Mouse (Mus musculus): ENCODE measurements at regions not wholly inside any gene's neighbourhood (a gene's known extent, or its start where the extent isn't known, plus 50 kb on each side); places are given as distances from the start of the nearest gene placed in this dataset.

GRCm38 (mm10) chr13:32541611-32542010 is 203.1 kb upstream of the Gmds start:
- DNase-seq (ENCODE audit: low spot score in 2 of 2), result no peak

DNA sequence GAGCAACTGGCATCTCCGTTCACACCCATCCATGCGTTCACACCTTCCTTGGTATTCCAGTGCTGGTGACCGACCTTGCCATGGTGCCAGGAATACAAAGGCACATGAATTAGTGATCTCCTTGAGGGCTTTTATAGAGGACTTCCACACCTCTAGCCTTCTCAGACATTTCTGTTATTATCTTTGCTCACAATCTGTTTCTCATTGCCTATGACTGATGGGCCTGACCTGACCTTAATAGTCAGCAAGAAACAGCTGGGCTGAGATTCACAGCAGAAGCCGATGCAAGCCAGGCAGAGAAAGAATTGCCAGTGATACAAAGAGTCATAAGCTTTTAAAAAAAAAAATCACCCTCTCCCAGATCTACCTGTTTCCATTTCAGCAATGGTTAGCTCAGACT is 197.7 kb upstream of the Gmds start:
- DNase-seq (ENCODE audit: low spot score in 2 of 2), result no peak

- no peak for DNase-seq (ENCODE audit: low spot score in 2 of 2)
Observed at GRCm38 (mm10) chr13:32535602-32536001, 197.1 kb upstream of the Gmds start.

- DNase-seq (ENCODE audit: low spot score in 2 of 2), result no peak
Observed at GRCm38 (mm10) chr13:32530926-32531512, 192.5 kb upstream of the Gmds start.

- DNase-seq (ENCODE audit: low spot score in 2 of 2), result no peak
Observed at GRCm38 (mm10) chr13:32518611-32519344, 180.2 kb upstream of the Gmds start.

GRCm38 (mm10) chr13:32517514-32517913 is 179.0 kb upstream of the Gmds start:
- no peak for DNase-seq (ENCODE audit: low spot score in 2 of 2)

GRCm38 (mm10) chr13:32509231-32510023 is 170.9 kb upstream of the Gmds start:
- no peak for DNase-seq (ENCODE audit: low spot score in 2 of 2)

- no peak for DNase-seq (ENCODE audit: low spot score in 2 of 2)
Observed at GRCm38 (mm10) chr13:32508447-32508846, 169.9 kb upstream of the Gmds start.

GRCm38 (mm10) chr13:32507825-32508224 is 169.3 kb upstream of the Gmds start:
- DNase-seq (ENCODE audit: low spot score in 2 of 2), result no peak

GRCm38 (mm10) chr13:32498205-32498790 is 159.8 kb upstream of the Gmds start:
- DNase-seq (ENCODE audit: low spot score in 2 of 2), result no peak

DNA sequence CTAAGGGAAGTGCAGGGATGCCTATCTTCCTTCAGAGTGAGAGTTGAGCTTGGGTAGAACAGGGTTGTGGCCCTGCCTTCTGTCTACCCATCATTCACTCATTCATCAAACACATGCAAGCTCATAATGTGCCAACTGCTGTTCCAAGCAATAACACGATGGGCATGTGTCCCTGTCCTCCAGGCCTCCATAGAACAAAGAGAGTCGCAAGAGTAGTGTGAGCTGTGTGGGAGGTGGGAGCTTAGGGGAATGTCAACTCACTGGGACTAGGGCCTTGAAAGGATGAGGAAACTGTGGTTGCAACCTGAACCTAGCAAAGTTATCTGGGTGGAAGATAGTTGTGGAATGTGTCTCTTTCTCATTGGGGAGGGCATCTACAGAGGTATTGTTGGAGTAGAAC is 157.7 kb upstream of the Gmds start:
- DNase-seq (ENCODE audit: low spot score in 2 of 2), result no peak

GRCm38 (mm10) chr13:32495063-32495462 is 156.5 kb upstream of the Gmds start:
- no peak for DNase-seq (ENCODE audit: low spot score in 2 of 2)

GRCm38 (mm10) chr13:32493806-32494205 is 155.3 kb upstream of the Gmds start:
- no peak for DNase-seq (ENCODE audit: low spot score in 2 of 2)

DNA sequence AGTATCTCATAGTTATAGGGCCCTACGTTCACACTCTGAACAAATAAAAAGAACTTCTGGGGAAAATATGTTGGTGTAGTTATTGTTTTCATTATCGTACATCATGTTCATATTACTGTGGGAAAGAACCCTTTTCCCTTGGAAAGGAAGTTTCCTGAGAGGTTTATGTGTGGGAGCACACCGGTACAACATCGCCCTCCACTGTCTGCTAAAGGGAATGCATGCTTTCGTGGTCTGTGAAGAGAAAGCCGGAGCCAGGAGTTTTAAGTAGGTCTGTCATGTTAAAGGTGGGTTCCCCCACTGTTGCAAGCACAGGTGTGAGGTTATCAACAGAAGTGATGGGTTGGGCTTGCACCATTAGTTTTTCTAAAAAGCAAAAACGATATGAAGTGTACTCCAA is 154.8 kb upstream of the Gmds start:
- no peak for DNase-seq (ENCODE audit: low spot score in 2 of 2)

- no peak for DNase-seq (ENCODE audit: low spot score in 2 of 2)
Observed at GRCm38 (mm10) chr13:32492566-32492965, 154.0 kb upstream of the Gmds start.

DNA sequence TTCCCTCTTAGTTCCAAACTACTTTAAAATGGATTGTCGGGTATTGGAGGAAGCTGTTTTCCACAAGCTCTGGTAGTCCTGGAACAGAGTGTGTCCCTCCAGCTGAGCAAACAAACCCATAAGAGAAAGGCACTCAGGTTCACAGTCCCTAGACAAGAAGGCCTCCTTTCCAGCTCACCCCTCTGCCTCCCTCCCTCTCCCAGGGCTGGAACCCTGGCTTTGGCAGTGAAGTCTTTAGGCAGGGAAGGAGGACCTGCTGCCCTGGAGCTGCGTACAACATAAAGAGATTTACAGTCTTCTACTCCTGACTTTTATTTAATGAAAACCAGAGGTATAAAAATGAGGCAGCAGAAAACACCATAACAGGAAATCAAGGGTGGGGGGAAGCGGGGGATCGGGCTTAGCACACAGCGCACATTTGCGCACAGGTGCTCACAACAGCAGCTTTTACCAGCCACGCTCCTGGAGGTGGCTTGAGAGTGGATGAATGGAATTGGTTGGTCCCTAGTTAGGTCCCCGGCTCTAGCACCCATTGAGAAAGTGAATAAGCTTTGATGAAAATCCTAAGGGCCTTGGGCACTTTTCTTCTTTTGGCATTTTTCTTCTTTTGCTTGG is 143.0 kb upstream of the Gmds start:
- no peak for DNase-seq (ENCODE audit: low spot score in 2 of 2)

DNA sequence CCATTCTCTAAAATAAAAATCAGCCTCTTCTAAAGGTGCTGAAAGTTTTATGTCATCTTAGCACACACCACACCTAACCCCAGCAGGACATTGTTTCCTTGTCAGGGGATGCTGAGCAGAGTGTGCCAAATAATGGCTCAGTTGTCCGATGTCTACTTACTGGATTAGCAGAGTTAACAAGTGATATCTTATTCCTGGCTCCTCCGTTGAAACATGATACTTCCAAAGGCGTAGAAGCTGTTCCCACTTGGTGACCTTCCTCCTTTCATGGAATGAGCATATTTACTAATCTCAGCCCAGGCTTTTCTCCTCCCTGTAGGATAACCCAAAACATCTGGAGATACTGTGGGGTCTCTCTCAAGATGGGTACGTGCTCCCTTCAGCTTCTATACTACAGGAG is 141.5 kb upstream of the Gmds start:
- no peak for DNase-seq (ENCODE audit: low spot score in 2 of 2)

GRCm38 (mm10) chr13:32479118-32479818 is 140.7 kb upstream of the Gmds start:
- no peak for DNase-seq (ENCODE audit: low spot score in 2 of 2)

DNA sequence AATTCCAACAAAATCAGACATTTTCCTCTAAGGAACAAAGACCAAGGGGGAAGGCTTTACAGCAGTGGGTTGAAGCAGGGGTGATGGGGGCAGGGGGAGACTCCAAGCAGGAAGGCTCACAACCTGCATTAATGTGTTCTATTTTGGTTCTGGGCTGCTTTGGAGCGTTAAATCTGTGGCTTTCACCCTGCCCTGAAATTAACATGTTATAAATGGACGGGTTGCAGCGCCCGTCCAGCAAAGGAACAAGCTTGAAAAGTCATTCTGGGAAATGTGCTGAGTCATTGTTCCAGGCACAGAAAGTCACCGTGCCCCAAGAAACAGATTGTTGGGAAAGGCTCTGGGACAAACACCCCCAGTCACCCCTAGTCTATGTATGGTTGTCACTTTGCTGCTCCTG is 127.2 kb upstream of the Gmds start:
- DNase-seq (ENCODE audit: low spot score in 2 of 2), result no peak

GRCm38 (mm10) chr13:32465041-32465682 is 126.6 kb upstream of the Gmds start:
- no peak for DNase-seq (ENCODE audit: low spot score in 2 of 2)

Data from spleen, postnatal 36 days (tissue).